Mouse (Mus musculus) 3T3-L1 (cell line): Measurements from ENCODE around the gene S100pbp.

Experiments
- DNase-seq: peaks from one replicate; pipeline ENCODE4 v3.0.0-alpha.2; 2015; ENCODE audit warnings: low read depth, low spot score

Gene S100pbp

GRCm38 (mm10) chr4:129189542-129190519, at the start of gene S100pbp, which contains the start of gene Yars:
Gene S100pbp, minus strand, starts transcription at chr4:129189727.
Gene Yars, plus strand, starts transcription at chr4:129189760.
- DNase-seq, result peak; percentile 98

- no peak for DNase-seq
These were observed 49.5 kb upstream of the S100pbp start for GRCm38 (mm10) chr4:129239075-129239474.

- no peak for DNase-seq
These were observed 49.1 kb upstream of the S100pbp start for GRCm38 (mm10) chr4:129238579-129239016.

- no peak for DNase-seq
These were observed 48.4 kb upstream of the S100pbp start for GRCm38 (mm10) chr4:129237843-129238441.

- DNase-seq, result no peak
These were observed 46.8 kb upstream of the S100pbp start for GRCm38 (mm10) chr4:129236236-129236813.

GRCm38 (mm10) chr4:129235147-129235546, 45.6 kb upstream of the S100pbp start:
- no peak for DNase-seq

- DNase-seq, result no peak
These were observed 45.0 kb upstream of the S100pbp start for GRCm38 (mm10) chr4:129234488-129234887.

- no peak for DNase-seq
These were observed 43.2 kb upstream of the S100pbp start for GRCm38 (mm10) chr4:129232561-129233360.

- no peak for DNase-seq
These were observed 42.3 kb upstream of the S100pbp start for GRCm38 (mm10) chr4:129231594-129232450.

GRCm38 (mm10) chr4:129230926-129231325, 41.4 kb upstream of the S100pbp start:
- DNase-seq, result no peak

GRCm38 (mm10) chr4:129227985-129228381, 38.5 kb upstream of the S100pbp start:
- no peak for DNase-seq

GRCm38 (mm10) chr4:129227170-129227984, 37.9 kb upstream of the S100pbp start:
- no peak for DNase-seq

- DNase-seq, result peak; percentile 62
These were observed 37.0 kb upstream of the S100pbp start for GRCm38 (mm10) chr4:129226441-129226963.

- DNase-seq, result no peak
These were observed 35.8 kb upstream of the S100pbp start for GRCm38 (mm10) chr4:129225315-129225714.

- no peak for DNase-seq
These were observed 34.1 kb upstream of the S100pbp start for GRCm38 (mm10) chr4:129223421-129224281.

- no peak for DNase-seq
These were observed 32.7 kb upstream of the S100pbp start for GRCm38 (mm10) chr4:129222019-129222925.
